Mouse (Mus musculus) lung, postnatal 14 days (tissue): Measurements from ENCODE around the gene Pcbp1.

ENCODE experiments used
- DNase-seq: peaks from one replicate; pipeline ENCODE4 v3.0.0; 2021

Gene Pcbp1

DNA sequence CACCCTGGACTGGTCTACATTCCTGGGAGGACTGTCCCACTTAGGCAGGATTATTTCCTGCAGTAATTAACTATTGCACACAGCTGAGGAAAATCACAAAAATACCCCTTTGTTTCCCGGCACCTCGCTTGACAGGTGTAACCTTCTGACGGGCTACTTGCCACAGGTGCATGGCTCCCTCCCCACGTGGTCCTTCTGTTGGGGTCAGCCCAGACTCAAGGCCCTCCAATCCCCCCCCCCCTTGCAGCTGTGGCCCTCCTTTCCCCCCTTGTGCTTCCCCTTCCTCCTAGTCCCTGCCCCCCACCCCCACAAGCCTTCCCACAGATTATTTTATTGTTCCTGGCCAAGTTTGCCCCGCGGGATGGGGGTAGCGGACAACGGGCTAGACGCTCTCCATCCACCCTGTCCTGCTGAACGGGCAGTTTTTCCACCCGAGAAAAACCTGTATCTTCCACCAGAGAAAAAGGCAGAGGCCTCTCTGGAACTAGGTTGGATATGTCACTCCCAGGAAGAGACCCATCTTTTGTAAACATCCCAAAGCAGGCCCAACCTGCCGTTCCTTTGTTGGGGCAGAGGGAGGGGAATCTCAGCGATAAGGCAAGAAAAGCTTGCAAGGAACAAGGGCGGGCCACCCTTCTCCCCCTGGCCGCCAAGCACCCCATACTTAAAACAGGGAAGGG is 2.2 kb downstream of the Pcbp1 start:
- DNase-seq: peak; percentile 42

DNA sequence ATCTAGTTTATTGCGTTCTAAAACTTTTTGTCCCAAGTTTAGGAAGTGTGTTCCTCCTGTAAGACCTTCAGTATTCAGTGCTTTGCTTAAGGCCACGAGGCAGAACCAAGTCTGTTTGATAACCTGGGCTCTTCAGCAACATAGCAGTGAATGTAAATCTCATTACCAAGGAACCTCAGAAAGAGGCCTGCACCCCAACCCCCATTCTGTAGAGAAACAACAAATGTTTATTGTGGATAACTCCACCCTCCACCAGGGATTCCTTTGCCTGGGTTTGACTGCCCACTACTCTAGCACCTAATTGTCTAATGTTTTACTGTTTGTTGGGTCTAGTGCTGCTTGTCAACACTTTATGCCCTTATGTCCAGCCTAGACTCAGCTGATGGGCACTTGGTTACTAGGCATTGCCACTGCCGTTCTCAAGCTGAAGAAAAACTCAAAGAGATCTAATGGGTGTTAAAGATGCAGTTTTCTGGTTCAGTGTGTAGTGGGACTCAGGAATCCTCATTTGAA is 2.8 kb downstream of the Pcbp1 start:
- DNase-seq: no peak

GRCm38 (mm10) chr6:86522001-86522911 is 3.9 kb downstream of the Pcbp1 start:
- no peak for DNase-seq

DNA sequence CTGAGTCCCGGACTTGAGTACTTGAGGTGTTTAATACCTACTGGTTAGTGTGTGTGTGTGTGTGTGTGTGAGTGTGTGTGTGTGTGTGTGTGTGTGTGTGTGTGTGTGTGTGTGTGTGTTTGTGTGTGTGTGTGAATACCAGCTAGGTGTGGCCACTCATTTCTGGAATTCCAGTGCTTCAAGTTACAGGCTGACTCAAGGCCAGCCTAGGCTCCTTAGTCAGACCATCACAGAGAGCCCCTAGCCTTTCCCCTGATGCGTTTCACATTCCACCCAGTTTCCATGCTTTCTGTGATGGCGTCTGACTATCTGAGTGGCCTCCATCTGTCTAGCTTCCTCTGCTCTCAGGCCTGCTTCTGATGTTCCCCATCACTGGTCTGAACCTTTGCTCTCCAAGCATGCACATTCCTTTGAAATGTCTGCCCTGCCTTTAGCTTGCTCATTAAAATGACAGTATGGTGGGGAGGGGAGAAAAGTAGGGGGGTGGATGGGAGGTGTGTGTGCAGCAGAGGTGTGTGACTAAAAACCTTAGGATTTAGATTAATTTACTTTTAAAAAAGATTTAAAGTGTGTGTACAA is 6.3 kb downstream of the Pcbp1 start:
- no peak for DNase-seq

DNA sequence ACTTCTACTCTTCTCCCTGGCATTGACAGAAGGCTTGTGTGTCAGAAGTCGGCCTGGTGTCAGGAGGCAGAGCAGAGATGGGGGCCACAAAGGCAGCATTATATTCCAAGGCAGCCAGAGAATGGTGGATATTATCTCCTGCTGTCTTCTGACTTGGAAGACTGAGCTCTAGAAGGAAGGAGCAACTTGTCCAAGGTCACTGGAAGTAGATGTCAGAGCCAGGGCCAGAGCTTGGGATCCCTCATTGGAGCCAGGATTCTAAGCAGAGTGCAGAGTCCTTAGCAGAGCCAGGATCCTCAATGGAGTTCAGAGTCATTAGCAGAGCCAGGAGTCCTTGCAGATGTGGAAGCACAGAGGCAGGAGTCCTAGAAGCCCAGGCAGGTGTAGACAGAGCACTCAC is 10.1 kb downstream of the Pcbp1 start:
- no peak for DNase-seq

DNA sequence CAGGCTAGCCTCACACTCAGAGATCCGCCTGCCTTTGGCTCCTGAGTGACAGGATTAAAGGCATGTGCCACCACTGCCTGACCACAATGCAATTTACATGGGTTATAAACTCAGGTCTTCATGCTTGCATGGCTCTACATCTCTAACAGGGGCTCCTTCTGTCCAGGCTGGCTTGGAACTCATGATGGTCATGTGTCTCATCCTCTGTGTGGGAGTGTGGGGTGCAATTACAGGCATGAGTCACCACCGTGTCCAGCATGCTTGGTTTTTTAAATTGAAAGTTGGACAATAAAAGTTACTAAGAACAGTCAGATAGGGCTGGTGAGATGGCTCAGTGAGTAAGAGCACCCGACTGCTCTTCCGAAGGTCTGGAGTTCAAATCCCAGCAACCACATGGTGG is 12.8 kb downstream of the Pcbp1 start:
- no peak for DNase-seq

- DNase-seq: no peak
Measured at GRCm38 (mm10) chr6:86510979-86511378, 15.1 kb downstream of the Pcbp1 start.

- no peak for DNase-seq
Measured at GRCm38 (mm10) chr6:86509866-86510200, 16.3 kb downstream of the Pcbp1 start.

GRCm38 (mm10) chr6:86509194-86509865 is 16.8 kb downstream of the Pcbp1 start:
- DNase-seq: no peak

DNA sequence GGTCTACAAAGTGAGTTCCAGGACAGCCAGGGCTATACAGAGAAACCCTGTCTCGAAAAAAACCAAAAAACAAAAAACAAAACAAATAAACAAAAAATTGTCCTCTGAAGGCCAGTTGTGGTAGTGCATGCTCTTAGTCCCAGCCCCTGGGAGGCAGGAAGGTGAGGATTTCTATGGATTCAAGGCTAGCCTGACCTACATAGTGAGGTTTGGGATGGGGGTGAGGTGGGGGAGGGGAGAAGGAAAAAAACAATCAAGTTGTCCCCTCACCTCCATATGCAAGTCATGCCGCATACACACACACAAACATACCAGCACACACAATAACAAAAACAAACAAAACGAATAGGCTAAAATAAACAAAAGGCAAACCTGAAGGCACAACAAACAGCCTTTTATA is 17.4 kb downstream of the Pcbp1 start:
- DNase-seq: no peak

DNA sequence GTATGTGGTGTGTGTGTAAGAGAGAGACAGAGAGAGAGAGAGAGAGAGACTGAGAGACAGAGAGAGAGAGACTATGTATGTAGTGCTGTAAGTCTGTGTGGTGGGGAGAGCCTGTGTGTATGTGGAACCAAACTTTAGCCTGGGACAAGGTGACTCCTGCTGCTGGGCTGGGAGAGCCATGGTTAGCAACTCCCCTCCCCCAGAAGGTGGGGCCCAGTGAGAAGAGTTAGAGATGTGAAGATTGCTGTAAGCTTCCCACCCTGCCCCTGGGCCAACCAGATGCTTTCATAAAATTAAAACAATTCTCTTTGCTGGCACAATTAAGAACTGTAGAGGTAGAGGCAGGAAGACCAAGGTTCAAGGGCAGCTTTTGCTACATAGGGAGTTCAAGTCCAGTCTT is 19.0 kb downstream of the Pcbp1 start:
- DNase-seq: no peak

DNA sequence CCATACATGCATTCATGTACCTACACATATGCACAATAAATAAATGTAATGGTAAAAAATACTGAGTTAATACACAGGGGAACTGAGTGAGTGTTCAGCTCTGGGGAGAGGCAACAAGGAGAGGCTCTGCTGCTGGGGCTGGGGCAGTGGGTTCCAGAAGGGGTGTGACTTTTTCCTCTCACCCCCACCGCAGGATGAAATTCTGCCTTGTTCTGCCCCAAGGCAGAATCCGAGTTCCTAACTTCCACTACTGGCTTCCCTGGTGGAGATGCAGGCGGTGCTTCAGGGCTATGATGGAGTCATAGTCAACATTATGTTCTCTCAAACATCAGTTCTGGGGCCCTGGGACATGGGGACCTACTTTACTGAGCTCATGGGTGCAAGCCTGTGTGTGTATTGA is 19.8 kb downstream of the Pcbp1 start:
- no peak for DNase-seq

DNA sequence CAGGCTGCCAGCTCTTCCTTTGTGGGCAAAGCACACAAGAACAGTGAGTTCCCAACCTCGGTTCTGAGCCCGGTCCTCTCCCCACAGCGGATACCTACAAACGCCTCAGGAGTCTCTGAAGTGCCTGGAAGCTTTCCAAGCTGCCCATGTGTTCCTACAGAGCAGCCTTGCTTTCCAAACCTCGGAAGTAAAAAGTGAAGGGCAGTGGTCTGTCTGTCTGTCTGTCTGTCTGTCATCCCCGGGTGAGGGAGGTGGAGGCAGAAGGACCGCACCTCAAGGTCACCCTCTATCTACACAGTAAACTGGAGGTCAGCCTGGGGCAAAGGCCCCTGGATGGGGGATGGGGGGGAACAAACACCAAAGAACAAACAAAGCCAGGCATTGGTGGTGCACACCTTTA is 20.4 kb downstream of the Pcbp1 start:
- peak; percentile 65 for DNase-seq

- DNase-seq: no peak
Measured at GRCm38 (mm10) chr6:86503513-86503912, 22.6 kb downstream of the Pcbp1 start.

GRCm38 (mm10) chr6:86499571-86500109 is 26.5 kb downstream of the Pcbp1 start:
- no peak for DNase-seq

- DNase-seq: no peak
Measured at GRCm38 (mm10) chr6:86497942-86498732, 28.0 kb downstream of the Pcbp1 start.

- peak; percentile 55 for DNase-seq
Measured at GRCm38 (mm10) chr6:86497071-86497815, 28.9 kb downstream of the Pcbp1 start.

GRCm38 (mm10) chr6:86496585-86496984 is 29.5 kb downstream of the Pcbp1 start:
- DNase-seq: no peak

GRCm38 (mm10) chr6:86496127-86496526 is 30.0 kb downstream of the Pcbp1 start:
- DNase-seq: no peak

- DNase-seq: no peak
Measured at GRCm38 (mm10) chr6:86495661-86496060, 30.5 kb downstream of the Pcbp1 start.

- DNase-seq: no peak
Measured at GRCm38 (mm10) chr6:86494767-86495166, 31.4 kb downstream of the Pcbp1 start.
